Mouse (Mus musculus) right cerebral cortex, postnatal 10 days (tissue): ENCODE measurements around the gene Iffo1.

Experiments
- DNase-seq, 2 experiments: peaks; one replicate each; pipeline ENCODE4 v3.0.0; 2021; ENCODE audit warnings: low spot score in 2 of 2

The Iffo1 gene

DNA sequence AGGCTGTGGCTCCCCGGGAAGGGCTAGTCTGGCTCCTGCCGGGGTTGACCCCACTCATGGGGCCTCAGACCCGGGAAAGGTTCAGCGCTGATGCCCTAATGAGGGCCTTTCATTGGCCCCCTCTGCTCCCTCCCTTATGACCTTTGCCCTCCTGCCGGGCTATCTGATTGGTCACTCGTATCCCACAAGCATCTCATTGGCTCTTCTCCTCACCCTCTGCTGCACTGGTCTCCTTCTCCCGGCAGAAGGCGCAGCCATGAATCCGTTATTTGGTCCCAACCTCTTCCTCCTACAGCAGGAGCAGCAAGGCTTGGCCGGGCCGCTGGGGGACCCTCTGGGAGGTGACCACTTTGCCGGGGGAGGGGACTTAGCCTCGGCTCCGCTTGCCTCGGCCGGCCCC lies at the start of gene Iffo1:
Iffo1 (plus strand) TSS at position 241 of the 400 bp plus-strand sequence.
- peak; percentile 96 to 98 for DNase-seq

DNA sequence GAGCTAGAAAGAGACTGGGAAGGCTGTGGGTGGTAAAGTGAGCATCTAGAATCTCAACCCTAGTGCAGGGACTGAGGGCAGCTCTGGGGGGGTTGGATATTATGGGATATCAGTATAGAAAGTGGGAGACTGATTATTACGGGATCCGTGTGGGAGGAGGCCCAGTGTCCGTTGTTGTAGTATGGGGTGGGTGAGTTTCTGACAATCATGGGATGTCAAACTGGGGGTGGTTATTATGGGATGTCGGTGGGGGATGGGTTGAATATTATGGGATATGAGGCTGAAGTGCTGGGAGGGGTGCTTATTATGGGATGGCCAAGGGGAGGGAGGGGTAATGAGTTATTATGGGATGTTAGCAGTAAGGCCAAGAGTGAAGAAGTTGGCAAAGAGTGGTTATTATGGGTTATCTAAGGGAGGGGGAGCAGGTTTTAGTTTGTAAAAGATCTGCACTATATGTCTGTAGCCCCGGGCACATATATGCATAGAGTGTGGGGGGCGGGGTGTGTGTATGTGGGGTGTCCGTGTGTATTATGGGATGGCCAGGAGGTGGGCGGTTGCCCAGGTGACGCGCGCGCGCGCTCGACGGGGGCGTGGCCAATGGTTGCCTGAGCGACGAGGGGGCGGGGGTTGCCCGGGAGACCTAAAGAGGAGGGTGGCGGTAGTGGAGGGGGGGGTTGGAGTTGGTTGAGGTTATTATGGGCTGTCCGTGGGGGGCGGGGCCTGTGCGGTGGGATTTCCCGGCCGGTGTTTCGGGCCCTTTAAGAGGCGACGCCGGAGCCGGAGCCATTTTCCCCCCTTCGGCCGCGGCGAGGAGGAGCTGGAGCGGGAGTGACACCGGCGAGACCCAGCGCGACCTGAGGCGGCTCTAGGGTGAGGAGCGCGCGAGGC lies 49.4 kb upstream of the Iffo1 start, which contains the start of gene Chd4:
Chd4 (plus strand) TSS at position 591 of the 888 bp plus-strand sequence.
- DNase-seq = peak; percentile 98 to 99

DNA sequence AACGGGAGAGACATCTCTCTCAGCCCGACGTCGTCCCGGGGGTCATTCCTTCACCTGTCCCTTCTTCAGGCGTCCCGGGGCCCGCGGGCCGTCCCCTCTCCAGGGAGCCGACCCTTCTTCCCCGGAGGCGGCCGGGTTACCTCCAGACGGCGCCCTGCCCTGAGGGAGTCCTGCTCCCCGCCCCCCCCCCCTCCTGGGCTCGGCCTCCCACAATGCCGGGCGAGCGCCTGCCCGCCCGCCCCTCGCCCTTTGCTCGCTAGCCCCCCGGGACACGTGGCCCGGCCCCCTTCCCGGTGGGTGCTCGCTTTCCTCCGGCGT lies 48.8 kb upstream of the Iffo1 start:
- DNase-seq = no peak

DNA sequence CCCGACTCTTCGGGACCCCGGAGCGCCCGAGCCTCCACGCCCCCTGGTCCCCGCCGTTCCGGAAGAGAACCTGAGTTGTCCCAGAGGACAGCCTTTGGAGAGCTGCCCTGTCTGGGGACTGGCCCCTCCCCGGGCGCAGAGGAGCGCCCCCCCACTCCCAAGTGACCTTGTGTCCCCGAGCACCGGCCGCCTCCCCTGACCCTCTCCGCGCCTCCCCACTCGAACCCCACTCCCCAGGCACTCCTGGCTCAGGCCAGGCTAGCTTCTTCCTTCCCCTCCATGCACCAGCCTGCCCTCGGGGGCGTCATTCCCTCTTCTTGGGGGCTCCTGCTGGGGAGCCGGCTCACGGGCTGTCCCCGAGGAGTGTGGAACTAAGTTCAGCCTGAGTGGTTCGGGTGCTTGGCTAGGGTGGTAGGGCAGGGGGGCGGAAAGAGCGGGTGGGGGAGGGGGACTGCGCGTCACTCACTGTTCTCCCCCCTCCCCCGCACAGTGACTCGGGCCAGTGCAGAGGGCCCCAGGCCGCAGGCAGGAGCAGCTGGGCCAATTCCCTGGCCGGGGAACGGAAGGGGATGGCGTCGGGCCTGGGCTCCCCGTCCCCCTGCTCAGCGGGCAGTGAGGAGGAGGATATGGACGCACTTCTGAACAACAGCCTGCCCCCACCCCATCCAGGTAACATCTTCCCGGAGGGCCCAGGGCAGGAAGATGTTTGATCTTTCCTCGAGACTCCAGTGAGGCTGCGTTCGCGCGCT lies 48.3 kb upstream of the Iffo1 start:
- DNase-seq = peak; percentile 71 to 75

DNA sequence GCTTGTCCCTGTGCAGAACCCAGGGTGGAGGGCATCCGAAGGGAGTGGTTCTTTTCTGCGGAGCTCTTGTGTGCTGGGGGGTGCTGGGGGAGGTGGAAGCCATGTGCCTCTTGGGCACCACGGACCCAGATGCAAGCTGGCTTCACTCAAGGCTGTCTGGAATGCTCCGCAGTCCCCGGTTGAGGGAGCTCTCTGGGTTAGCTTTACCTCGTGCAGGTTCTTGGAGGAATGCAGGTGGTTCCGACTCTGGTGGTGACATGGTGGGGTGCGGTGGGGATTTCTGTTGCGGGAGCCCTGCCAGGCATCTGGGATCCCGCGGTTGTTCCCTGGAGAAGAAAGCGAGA lies 47.7 kb upstream of the Iffo1 start:
- peak in 1 of 2 experiments; percentile 53 for DNase-seq

DNA sequence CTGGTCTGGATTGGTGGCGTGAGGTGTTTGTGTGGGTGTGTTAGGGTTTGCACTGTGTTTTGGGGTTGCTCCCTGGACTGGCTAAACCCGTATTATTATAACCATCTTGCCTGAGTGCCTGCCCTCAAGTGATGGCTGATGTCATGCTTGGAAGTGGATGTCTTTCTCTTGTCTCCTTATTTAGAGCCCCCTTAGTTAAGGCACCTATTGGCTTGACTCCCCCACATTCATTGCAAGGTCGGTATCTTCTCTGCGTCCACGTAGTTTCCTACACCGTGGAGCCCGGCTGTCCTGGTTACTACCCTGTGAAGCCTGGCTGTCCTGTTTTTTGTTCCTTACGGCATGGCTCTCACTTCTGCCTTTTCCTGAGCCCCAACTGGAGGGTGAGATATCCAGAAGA lies 47.1 kb upstream of the Iffo1 start:
- no peak for DNase-seq

DNA sequence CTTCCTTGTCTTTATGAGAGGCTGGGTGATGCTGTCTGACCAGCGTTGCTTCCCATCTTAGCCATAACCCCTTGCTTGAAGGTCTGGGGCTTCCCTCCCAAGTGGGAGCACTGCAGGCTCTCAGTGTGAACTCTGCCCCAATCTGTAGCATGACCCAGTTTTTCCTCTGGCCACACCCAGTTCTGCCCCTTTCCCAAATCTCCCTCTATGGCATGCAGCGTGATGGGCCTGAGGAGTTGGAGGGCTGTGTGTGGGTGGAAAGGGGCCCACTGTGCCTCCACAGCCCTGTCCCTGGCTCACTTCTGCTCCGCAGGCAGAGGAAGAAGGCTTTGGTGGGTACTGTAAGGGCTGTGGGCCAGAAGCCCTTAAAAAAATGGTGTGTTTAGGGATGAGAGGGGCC lies 46.5 kb upstream of the Iffo1 start:
- DNase-seq = no peak

DNA sequence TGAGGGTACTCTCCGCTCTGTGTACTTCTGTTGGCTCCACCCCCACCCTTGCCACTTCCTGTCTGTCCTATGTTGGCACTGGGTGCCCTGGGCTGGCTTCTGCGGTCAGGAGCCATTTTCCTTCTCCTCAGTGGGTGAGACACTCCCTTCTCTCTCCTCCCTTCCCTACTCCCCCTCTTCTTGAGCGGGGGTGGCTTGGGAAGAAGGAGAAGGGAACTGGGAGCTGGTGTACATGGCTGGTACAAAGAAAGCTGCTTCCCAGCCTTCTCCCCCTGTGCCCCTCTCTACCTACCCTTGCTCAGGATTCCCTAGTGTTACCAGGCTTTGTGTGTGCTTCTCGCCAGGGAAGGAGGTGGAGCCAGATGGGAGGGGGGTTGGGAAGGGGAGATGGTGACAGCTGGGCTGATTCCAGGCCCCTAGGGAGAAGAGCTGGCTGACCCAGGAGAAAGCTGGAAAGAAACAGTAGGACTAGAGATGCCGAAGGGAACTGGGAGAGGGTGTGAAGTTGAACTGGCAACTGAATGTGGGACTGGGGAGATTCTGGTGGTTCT lies 45.5 kb upstream of the Iffo1 start:
- peak in 1 of 2 experiments; percentile 53 for DNase-seq

DNA sequence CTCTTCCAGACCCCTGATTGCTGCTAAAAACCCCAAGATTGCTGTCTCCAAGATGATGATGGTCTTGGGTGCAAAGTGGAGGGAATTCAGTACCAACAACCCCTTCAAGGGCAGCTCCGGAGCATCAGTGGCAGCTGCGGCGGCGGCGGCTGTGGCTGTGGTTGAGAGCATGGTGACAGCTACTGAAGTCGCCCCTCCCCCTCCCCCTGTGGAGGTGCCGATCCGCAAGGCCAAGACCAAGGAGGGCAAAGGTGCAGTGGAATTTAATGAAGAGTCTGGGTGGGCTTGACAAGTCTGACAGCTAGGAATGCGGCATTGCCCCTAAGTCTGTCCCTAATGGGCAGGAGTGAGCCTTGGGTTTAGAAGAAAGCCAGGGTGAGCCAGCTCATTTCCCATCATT lies 43.6 kb upstream of the Iffo1 start:
- peak in 1 of 2 experiments; percentile 31 for DNase-seq

DNA sequence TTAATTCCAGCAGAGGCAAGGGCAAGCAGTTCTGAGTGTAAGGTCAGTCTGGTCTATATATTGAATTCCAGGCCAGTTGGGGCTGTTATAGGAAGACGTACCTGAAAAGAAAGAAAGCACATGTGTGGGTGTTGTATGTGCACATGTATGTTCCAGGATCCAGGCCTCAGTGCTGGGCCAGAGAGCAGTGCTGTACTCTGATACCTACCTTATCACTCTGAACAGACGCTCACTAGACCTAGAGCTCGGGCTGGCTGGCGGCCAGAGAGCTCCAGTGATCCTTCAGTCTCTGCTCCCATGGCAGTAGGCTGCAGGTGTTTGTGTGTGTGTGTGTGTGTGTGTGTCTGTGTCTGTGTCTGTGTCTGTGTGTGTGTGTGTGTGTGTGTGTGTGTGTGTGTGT lies 40.8 kb upstream of the Iffo1 start:
- no peak for DNase-seq

DNA sequence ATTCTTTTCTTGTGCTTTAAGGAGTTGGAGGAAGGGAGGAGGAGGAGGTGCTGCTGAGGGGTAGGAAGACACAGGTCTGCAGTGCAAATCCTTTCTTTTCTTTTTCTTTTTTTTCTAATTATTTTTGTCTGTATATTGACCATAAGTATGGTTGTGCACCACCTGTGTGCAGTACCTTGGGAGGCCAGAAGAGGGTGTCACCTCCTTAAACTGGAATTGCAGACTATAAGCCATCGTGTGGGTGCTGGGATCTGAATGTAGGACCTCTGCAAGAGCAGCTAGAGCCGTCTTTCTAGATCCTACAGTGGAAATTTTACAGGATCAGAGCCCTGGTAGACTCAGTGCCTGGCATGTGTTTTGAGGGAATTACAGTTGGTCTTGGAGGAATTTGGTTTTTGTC lies 37.3 kb upstream of the Iffo1 start:
- DNase-seq = no peak

DNA sequence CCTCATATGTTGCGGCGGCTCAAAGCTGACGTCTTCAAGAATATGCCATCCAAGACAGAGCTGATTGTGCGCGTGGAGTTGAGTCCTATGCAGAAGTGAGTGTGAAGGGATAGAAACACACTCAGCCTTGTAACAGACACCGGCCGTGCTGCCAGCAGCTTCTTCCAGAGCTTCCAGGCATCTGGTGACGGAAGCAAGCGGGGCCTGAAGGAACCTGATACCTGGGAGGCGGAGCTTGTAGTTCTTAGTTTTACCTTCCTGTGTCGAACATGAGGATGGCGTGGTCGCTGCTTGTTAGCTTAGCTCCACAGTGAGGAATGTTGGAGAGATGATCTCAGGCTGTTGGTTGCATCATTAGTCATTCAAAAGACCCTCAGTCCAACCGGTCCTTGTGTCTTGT lies 35.7 kb upstream of the Iffo1 start:
- no peak for DNase-seq

DNA sequence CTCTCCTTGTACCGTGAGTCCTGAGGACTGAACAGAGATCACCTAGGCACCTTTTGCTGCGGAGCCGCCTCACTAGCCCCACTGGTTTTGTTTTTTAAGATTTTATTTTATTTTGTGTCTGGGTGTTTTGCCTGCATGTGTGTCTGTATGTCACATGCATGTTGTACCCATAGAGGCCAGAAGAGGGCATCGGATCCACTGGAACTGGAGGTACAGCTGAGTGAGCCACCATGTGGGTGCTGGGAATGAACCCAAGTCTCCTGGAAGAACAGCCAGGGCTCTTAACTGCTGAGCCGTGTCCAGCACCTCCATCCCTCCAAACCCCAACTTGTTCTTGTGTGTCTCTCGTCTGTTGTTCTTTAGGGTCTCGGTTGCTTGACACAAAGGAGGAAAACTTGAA lies 34.1 kb upstream of the Iffo1 start:
- DNase-seq = peak; percentile 61 to 74

DNA sequence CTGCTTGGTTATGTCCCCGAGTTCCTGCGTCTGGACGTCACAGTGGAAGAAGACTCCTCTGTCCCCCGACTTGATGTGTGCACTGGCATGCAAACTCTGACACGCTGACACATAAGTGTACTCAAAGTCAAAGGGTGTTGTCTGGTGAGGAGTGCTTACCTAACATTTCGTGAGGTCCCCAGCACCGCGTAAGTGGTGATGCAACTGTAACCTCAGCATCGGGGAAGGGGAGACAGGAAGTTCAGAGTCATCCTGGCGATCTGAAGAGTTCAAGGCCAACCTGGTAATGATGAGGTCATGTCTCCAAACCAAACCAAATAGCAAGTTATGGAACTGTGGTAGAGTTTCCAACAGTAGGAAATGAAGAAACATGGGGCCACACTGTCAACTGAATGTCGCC lies 32.5 kb upstream of the Iffo1 start:
- no peak for DNase-seq

DNA sequence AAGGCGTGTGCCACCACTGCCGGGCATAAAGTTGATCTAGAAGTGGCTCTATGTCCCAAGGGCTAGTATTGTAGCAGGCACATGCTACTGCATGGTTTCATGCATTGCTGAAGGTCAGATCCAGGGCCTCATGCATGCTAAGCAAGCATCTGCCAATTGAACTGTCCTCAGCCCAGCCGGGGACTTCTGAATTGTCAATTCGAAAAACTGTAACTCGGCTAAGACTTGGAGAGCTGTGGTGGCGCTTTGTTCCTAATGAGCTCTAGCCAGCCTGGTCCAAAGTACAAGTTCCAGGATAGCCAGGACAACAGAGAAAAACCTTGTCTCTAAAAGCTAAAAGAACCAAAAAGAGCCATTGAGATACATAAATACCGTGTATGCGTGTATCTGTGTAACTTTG lies 25.7 kb upstream of the Iffo1 start:
- DNase-seq = no peak

DNA sequence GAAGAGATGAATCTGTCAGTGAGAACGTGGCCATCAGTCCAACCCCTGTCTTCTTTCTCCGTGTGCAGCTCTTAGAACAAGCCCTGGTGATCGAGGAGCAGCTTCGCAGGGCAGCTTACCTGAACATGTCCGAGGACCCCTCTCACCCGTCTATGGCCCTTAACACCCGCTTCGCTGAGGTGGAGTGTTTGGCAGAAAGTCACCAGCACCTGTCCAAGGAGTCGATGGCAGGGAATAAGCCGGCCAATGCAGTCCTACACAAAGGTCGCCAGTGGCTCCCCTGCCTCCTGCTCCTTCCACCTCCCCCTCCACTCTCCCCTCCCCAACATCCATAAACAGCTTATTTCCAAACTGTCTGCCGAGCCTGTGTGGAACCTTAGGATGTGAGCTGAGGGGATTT lies 16.3 kb upstream of the Iffo1 start:
- no peak for DNase-seq

DNA sequence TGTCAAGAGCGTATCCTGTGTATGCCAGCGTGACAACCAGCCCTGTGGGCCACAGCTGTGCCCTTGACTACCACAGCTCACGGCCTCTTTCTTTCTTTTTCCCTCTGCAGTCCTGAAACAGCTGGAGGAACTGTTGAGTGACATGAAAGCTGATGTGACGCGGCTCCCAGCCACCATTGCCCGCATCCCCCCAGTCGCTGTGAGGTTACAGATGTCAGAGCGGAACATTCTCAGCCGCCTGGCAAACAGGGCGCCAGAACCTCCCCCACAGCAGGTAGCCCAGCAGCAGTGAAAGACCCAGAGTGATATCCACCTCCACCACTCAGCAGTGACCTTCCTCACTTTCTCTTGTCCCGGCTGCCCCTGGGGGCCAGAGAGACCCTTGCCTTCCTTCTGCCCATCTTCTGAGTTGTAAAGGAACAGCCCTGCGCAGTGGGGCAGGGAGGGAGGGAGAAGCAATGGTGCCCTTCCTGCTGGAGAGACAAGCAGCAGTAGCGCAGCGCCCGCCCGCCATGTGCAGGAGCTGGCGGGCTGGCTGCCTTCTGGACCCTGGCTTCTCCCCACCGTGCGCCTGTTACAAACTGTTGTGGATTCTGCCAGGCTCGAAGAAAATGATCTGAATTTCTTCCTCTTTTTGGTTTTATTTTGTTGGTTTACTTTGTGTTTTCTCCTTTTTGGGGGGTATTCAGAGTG lies 15.2 kb upstream of the Iffo1 start:
- no peak for DNase-seq

DNA sequence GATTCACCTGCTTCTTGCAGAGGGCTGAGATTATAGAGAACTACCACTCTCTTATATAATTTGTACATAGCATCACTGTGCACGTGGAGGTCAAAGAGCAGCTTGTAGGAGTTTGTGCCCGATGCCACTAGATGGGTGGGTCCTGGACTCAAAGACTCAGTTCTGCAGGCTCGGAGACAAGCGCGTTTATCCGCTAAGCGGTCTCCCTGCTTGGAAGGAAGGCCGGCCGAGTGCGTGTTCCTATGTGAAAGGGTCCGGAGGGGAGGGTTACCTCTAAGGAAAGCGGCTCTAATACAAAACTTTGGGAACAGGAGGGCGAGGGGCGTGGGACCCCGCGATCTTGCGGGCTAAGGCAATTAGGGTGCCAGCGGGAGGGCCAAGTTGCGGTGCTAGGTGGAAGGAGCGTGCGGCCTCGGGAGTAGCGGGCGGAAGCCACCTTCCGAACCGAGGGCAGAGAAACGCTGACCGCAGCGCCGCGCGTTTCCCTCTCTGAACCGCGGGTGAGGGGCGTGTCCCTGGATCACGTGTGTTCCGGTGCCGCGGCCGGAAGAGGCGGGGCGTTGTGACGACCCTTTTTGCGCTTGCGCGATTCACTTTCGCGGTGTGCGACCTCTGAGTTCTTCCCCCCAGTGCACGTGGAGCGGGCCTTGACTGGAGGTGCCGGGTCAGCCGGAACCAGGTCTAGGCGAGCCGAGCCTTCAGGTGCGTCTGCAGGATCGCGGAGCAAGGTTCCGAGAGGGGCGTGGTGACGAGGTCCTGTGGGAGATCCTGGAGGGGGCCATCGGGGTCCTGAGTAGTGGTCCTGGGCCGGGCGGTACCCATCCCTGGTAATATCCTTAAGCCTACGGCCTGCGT lies 13.5 kb upstream of the Iffo1 start, which contains the start of gene Nop2:
Nop2 (plus strand) TSS at position 608 of the 855 bp plus-strand sequence.
- peak; percentile 91 to 93 for DNase-seq

DNA sequence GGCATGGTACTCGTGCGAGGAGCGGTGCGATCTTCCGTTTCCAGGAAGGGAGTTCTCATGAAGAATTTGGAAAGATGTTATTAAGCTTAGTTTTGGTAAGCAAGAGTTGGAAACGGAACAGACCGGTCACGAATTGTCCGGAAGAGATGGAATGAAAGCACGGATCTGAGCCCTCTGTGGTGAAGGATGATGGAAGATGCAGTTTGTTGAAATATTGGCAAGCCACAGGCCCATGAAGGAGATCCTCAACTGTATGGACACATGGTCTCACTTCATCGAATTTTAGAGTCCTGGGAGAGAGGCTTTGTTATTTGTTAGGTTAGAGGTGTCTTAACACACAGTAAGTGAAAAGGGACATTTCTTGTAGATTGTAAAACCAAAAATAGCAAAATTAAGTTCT lies 12.6 kb upstream of the Iffo1 start:
- no peak for DNase-seq

DNA sequence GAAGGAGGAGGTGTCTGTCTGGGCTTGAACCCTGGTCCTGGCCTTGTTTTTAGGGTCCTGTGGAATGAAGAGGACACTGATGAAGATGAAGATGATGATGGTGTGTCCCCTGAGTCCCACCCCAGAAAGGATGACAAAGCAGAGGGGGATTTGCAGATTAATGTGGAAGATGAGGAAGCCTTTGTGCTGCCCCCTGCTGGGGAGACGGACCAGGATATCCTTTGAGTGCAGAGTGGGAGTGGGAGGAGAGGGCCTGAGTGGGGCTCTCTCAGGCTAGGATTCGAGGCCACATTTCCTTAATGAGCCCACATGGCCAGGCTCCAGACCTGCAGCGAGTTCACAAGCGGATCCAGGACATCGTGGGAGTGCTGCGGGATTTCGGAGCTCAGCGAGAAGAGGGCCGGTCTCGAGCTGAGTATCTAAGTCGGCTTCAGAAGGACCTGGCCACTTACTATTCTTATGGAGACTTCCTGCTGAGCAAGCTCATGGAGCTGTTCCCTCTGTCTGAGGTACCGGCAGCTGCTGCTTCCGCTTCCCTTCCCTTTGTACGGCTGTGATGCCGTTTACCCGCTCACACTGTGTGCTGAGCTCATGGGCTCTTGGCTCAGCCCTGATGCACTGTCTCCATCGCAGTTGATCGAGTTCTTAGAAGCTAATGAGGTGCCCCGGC lies 7.9 kb upstream of the Iffo1 start:
- DNase-seq = peak in 1 of 2 experiments; percentile 69

DNA sequence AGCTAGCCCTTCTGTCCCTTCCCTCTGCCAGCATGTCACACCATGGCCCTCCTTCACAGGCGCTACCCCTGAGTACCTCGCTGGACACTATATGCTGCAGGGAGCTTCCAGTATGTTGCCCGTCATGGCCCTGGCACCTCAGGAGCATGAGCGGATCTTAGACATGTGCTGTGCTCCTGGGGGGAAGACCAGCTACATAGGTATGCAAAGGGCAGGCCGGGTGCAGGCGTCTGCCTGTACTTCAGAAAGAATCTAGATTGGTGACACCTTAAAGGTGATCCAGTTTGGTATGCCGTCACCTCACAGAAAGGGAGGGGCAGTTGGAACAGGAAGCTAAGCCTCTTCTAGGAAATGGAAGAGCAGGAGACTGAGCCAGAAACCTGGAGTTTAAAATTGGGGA lies 5.3 kb upstream of the Iffo1 start:
- no peak for DNase-seq
